Mouse (Mus musculus) G1E (cell line): Measurements from ENCODE around the gene Lat2. TPM values are rescaled to one million over a fixed set of nuclear protein-coding genes. Genes with fewer than 3 reads are reported as not detected.

Experiments
- ATAC-seq: 2 replicates; pipeline ENCODE4 v1.8.0; 2016; ENCODE audit warnings: mild to moderate bottlenecking; ENCODE audit not compliant: insufficient number of reproducible peaks, poor library complexity, low FRiP score, severe bottlenecking; ENCODE audit errors: extremely low read depth
- DNase-seq: peaks from one replicate; pipeline ENCODE4 v3.0.0; 2012; ENCODE audit warnings: low spot score
- H3K27me3 ChIP-seq: 2 replicates; pipeline ENCODE4 v1.6.1; 2012; ENCODE audit warnings: mild to moderate bottlenecking, low read length, inconsistent platforms; ENCODE audit not compliant: insufficient read depth
- H3K36me3 ChIP-seq: replicated peaks from 2 replicates; pipeline ENCODE3; 2012; ENCODE audit warnings: mild to moderate bottlenecking, inconsistent platforms
- H3K4me1 ChIP-seq: 2 replicates; pipeline ENCODE4 v1.6.1; 2012; ENCODE audit warnings: low read depth, low read length, inconsistent platforms, mixed read lengths; ENCODE audit not compliant: insufficient read depth
- H3K4me3 ChIP-seq: 2 replicates; pipeline ENCODE4 v1.5.1; 2012; ENCODE audit warnings: low read depth, mild to moderate bottlenecking, inconsistent platforms, low read length, moderate library complexity, mixed read lengths
- H3K9me3 ChIP-seq: replicated peaks from 2 replicates; pipeline ENCODE4 v1.6.1; 2012; ENCODE audit warnings: inconsistent platforms
- CTCF ChIP-seq: IDR thresholded peaks from 2 replicates; pipeline ENCODE4 v1.5.1; 2012; ENCODE audit warnings: low read depth, low read length, inconsistent platforms, mixed read lengths
- GATA1 ChIP-seq: IDR thresholded peaks from 2 replicates; pipeline ENCODE4 v1.6.1; 2012; ENCODE audit warnings: borderline replicate concordance, low read length, inconsistent platforms, mixed read lengths
- GATA2 ChIP-seq: IDR thresholded peaks from 2 replicates; pipeline ENCODE4 v1.6.1; 2012; ENCODE audit warnings: low read depth, low read length, inconsistent platforms, borderline replicate concordance
- POLR2AphosphoS5 ChIP-seq: IDR thresholded peaks from 2 replicates; pipeline ENCODE4 v1.6.1; 2012; ENCODE audit warnings: low read depth, low read length, inconsistent platforms; ENCODE audit not compliant: insufficient replicate concordance
- TAL1 ChIP-seq: conservative IDR thresholded peaks from 2 replicates; pipeline ENCODE4 v1.6.1; 2012; ENCODE audit warnings: low read depth, low read length, inconsistent platforms, mixed read lengths
- polyA plus RNA-seq: library from polyadenylated mRNA; stranded (reverse); fragments of >175 nt; gene quantifications from 2 replicates; pipeline ENCODE4 v1.2.3, GENCODE M21; 2012
- total RNA-seq, 2 experiments: library from RNA; stranded (forward) in 1 of 2; stranded (reverse) in 1 of 2; fragments of 200-1000 nt in 1 of 2; fragments of >200 nt in 1 of 2; fragmentation: Nextera tagmentation in 1 of 2; gene quantifications; 2 replicates each; pipeline ENCODE4 v1.2.3; 2014 to 2017

The Lat2 gene
- total and polyA plus RNA-seq, 3 experiments: 0.28 to 12.8 TPM; not detected in 1

DNA sequence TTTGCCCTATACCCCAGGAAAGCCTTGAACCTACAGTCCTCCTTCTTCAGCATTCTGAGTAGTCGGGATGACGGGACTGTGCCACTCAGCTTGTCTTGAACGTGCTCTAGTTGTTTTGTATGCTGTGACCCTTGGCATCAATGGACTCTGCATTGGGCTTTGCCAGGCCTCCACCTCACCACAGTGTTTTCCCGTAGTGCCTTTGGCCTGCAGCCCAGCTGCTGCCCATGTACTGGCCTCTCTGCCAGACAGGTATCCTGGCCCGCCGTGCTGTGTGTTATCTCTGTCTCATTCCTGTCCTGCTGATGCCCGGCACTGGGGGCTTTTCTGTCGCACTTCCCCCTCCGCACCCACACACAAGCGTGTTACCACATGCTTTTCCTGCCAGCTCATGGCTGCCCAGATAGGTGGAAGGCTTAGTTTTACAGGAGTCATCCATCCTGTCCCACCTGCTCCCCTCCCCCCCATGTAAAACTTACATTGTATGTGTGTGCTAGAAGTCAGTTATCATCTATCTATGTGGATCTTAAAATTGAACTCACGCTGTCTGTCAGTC, 22.7 kb downstream of the Lat2 start:
- H3K4me3 ChIP-seq: no peak overlapping the region; the same call in 1 of the 2 replicates
- peaks cover 48% of the 10 kb centered on the region for H3K4me1 ChIP-seq
- TF ChIP-seq POLR2AphosphoS5: no peak
- TF ChIP-seq CTCF: no peak
- no peak for TF ChIP-seq TAL1
- no peak for TF ChIP-seq GATA1
- TF ChIP-seq GATA2: no peak
- H3K9me3 ChIP-seq: no peaks in the 10 kb centered on the region
- ATAC-seq: no peak
- DNase-seq: no peak
- peaks cover 91% of the 10 kb centered on the region for H3K36me3 ChIP-seq
- H3K27me3 ChIP-seq: no peaks in the 10 kb centered on the region

DNA sequence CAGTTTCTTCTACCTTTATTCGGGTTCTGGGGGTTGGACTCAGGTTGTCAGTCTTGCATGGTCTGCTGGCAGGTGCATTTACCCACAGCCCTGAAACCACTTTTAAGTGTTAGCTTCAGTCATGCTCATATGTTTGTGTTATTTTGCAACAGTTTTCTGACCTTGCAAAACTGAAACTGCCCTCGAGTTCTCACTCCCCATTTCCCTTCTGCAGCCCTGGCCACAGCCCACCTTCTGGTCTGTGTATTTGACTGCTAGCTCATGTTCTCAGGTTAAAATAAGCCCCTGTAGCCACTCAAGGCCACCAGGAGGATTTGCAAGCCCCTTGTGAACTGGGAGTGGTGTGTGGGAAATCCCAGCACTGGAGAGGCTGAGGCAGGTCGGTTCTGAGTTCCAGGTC, 24.9 kb downstream of the Lat2 start:
- no peak for ATAC-seq
- no peak for TF ChIP-seq GATA1
- TF ChIP-seq GATA2: no peak
- TF ChIP-seq POLR2AphosphoS5: no peak
- TF ChIP-seq TAL1: no peak
- TF ChIP-seq CTCF: no peak
- Histone ChIP-seq H3K27me3 (no peaks in the 10 kb centered on the region), H3K4me3 (no peak overlapping the region), H3K9me3 (no peaks in the 10 kb centered on the region), H3K4me1 (peaks cover 62% of the 10 kb centered on the region), H3K36me3 (peaks cover 91% of the 10 kb centered on the region)
- DNase-seq: no peak

DNA sequence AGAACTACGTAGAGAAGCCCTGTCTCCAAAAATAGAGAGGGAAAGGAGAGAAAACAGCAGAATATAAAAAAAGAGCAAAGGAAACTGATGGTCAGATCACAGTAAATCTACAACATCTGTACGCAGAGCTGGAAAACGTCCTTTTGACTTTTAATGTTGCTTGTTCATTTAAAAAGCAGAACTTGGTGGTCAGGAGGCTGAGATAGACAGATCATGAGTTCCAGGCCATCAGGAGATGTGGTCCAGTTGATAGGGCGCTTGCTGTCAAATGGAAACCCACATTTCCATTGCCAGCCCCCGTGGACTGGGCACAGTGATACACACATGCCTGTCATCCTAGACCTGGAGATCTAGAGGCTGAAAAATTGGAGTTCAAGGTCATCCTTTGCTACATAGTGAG, 30.0 kb downstream of the Lat2 start:
- H3K4me3 ChIP-seq: peak overlapping the region; percentile 89; the same call in 1 of the 2 replicates
- no peaks in the 10 kb centered on the region for H3K9me3 ChIP-seq
- H3K27me3 ChIP-seq: no peaks in the 10 kb centered on the region
- peak; percentile 46 for TF ChIP-seq TAL1
- no peak for TF ChIP-seq CTCF
- ATAC-seq: peak; percentile 64
- H3K36me3 ChIP-seq: peaks cover 41% of the 10 kb centered on the region
- peaks cover 54% of the 10 kb centered on the region for H3K4me1 ChIP-seq
- peak; percentile 75 for DNase-seq

DNA sequence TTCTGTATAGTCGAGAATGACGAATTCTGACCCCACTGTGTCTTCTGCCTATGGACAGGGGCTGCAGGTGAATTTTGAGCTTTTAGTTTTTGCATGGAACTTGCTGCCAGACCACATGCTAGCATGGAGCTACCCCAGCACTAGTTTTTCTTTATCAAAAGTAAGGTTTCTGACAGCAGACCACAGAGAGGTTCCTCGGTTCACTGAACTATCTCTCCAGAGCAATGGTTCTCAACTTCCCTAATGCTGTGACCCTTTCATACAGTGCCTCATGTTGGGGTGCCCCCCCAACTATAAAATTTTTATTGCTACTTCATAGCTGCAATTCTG, 31.0 kb downstream of the Lat2 start:
- Histone ChIP-seq H3K4me3 (peak overlapping the region; percentile 89), H3K27me3 (no peaks in the 10 kb centered on the region), H3K9me3 (no peaks in the 10 kb centered on the region), H3K4me1 (peaks cover 50% of the 10 kb centered on the region), H3K36me3 (peaks cover 32% of the 10 kb centered on the region)
- DNase-seq (peak; percentile 33), ATAC-seq (no peak)
- TF ChIP-seq TAL1 (no peak), POLR2AphosphoS5 (no peak), GATA2 (no peak), GATA1 (no peak), CTCF (no peak)

DNA sequence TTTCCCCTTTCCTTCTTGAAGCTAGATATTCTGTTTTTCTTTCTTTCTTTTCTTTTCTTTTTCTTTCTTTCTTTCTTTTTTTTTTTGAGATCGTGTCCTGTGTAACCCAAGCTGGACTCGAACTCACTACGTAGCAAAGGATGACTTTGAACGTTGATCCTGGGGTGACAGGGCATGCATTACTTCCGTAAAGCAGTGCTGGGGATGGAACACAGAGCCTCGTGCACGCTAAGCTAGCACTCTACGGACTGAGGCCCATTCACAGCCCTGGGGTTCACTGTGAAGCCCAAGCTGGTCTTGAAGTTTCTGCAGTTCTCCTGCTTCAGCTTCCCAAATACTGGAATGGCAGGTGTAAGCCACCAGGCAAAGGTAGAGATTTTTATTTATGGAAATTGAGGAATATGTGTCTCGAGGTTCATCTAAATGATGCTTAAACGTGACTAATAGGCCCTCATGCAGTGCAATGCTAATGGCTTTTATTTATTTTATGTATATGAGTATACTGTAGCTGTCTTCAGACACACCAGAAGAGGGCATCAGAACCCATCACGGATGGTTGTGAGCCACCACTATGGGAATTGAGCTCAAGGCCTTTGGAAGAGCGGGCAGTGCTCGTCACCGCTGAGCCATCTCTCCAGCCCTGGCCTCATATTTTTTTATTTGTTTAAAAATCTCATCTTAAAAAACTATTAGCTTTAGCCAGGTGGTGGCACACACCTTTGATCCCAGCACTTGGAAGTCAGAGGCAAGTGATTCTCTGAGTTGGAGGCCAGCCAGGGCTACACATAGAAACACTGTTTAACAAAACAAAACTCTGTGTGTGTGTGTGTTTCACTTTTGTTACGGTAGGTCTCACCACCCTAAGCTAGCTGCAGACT, 31.6 kb downstream of the Lat2 start:
- Histone ChIP-seq H3K27me3 (no peaks in the 10 kb centered on the region), H3K9me3 (no peaks in the 10 kb centered on the region), H3K36me3 (peaks cover 27% of the 10 kb centered on the region), H3K4me3 (peak overlapping the region; percentile 89), H3K4me1 (peaks cover 46% of the 10 kb centered on the region)
- TF ChIP-seq CTCF (no peak), TAL1 (no peak), GATA2 (no peak), GATA1 (no peak), POLR2AphosphoS5 (no peak)
- ATAC-seq: no peak
- no peak for DNase-seq

DNA sequence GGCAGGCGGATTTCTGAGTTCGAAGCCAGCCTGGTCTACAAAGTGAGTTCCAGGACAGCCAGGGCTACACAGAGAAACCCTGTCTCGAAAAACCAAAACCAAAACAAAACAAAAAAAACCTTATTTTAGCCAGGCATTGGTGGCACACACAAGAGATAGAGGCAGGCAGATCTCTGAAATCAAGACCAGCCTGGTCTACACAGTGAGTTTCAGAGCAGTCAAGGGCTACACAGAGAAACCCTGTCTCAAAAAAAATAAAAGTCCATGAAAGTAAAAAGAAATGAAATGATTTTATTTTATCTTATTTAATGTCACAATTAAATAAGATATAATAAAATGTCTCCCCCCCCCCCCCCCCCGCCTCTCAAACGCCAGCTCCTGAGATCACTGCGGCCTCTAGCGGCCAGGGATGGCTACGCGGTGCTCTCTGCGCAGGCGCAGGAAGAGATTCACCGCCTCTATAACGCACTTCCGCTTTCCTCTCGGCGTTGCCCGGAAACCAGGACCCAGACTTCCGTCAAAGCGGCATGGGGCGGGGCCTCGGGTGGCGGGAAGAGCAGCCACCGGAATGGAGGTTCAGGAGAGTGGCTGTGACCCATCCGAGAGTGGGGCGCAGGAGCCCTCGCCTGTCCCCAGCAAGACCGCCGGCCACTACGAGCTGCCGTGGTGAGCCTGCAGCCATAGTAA, 32.5 kb downstream of the Lat2 start:
- peak; percentile 88 for ATAC-seq
- peak; percentile 92 for DNase-seq
- H3K4me1 ChIP-seq: peaks cover 44% of the 10 kb centered on the region
- peaks cover 26% of the 10 kb centered on the region for H3K36me3 ChIP-seq
- H3K27me3 ChIP-seq: no peaks in the 10 kb centered on the region
- H3K4me3 ChIP-seq: peak overlapping the region; percentile 89
- TF ChIP-seq TAL1 (no peak), GATA1 (no peak), POLR2AphosphoS5 (no peak), GATA2 (no peak), CTCF (no peak)
- H3K9me3 ChIP-seq: no peaks in the 10 kb centered on the region
